Mouse (Mus musculus) G1E (cell line): ENCODE results near the gene Nnmt. TPM values are rescaled to one million over a fixed set of nuclear protein-coding genes. Genes with fewer than 3 reads are reported as not detected.

Source experiments
- ATAC-seq: 2 replicates; pipeline ENCODE4 v1.8.0; 2016; ENCODE audit warnings: mild to moderate bottlenecking; ENCODE audit not compliant: insufficient number of reproducible peaks, poor library complexity, low FRiP score, severe bottlenecking; ENCODE audit errors: extremely low read depth
- DNase-seq: peaks from one replicate; pipeline ENCODE4 v3.0.0; 2012; ENCODE audit warnings: low spot score
- H3K27me3 ChIP-seq: 2 replicates; pipeline ENCODE4 v1.6.1; 2012; ENCODE audit warnings: mild to moderate bottlenecking, low read length, inconsistent platforms; ENCODE audit not compliant: insufficient read depth
- H3K36me3 ChIP-seq: replicated peaks from 2 replicates; pipeline ENCODE3; 2012; ENCODE audit warnings: mild to moderate bottlenecking, inconsistent platforms
- H3K4me1 ChIP-seq: 2 replicates; pipeline ENCODE4 v1.6.1; 2012; ENCODE audit warnings: low read depth, low read length, inconsistent platforms, mixed read lengths; ENCODE audit not compliant: insufficient read depth
- H3K4me3 ChIP-seq: 2 replicates; pipeline ENCODE4 v1.5.1; 2012; ENCODE audit warnings: low read depth, mild to moderate bottlenecking, inconsistent platforms, low read length, moderate library complexity, mixed read lengths
- H3K9me3 ChIP-seq: replicated peaks from 2 replicates; pipeline ENCODE4 v1.6.1; 2012; ENCODE audit warnings: inconsistent platforms
- CTCF ChIP-seq: IDR thresholded peaks from 2 replicates; pipeline ENCODE4 v1.5.1; 2012; ENCODE audit warnings: low read depth, low read length, inconsistent platforms, mixed read lengths
- GATA1 ChIP-seq: IDR thresholded peaks from 2 replicates; pipeline ENCODE4 v1.6.1; 2012; ENCODE audit warnings: borderline replicate concordance, low read length, inconsistent platforms, mixed read lengths
- GATA2 ChIP-seq: IDR thresholded peaks from 2 replicates; pipeline ENCODE4 v1.6.1; 2012; ENCODE audit warnings: low read depth, low read length, inconsistent platforms, borderline replicate concordance
- POLR2AphosphoS5 ChIP-seq: IDR thresholded peaks from 2 replicates; pipeline ENCODE4 v1.6.1; 2012; ENCODE audit warnings: low read depth, low read length, inconsistent platforms; ENCODE audit not compliant: insufficient replicate concordance
- TAL1 ChIP-seq: conservative IDR thresholded peaks from 2 replicates; pipeline ENCODE4 v1.6.1; 2012; ENCODE audit warnings: low read depth, low read length, inconsistent platforms, mixed read lengths
- polyA plus RNA-seq: library from polyadenylated mRNA; stranded (reverse); fragments of >175 nt; gene quantifications from 2 replicates; pipeline ENCODE4 v1.2.3, GENCODE M21; 2012
- total RNA-seq, 2 experiments: library from RNA; stranded (forward) in 1 of 2; stranded (reverse) in 1 of 2; fragments of 200-1000 nt in 1 of 2; fragments of >200 nt in 1 of 2; fragmentation: Nextera tagmentation in 1 of 2; gene quantifications; 2 replicates each; pipeline ENCODE4 v1.2.3; 2014 to 2017

Nnmt gene
- total and polyA plus RNA-seq, 3 experiments = 0.66 TPM; not detected in 2

GRCm38 (mm10) chr9:48644926-48645647, 40.1 kb upstream of the Nnmt start:
- no peak for ATAC-seq
- no peak for DNase-seq

DNA sequence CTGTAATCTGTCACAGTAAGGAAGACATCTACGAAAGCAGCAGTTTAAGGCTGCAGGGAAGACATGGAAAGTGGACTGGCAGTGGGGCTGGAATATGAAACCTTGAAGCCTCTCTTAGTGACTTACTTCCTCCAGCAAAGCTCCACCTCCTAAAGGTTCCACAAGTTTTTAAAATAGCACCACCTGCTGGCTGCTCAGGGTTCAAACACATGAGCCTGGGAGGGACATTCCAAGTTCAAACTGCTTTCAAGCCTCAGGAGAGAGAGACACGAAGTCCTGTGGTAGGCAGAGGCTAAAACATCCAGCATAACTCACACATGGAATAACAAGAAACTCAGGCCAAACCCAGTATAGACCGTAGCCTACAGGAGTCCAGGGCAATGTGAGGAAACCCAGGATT, 39.4 kb upstream of the Nnmt start:
- TF ChIP-seq POLR2AphosphoS5 = no peak
- no peak for TF ChIP-seq CTCF
- TF ChIP-seq TAL1 = no peak
- no peak for TF ChIP-seq GATA1
- TF ChIP-seq GATA2 = no peak
- DNase-seq (no peak), ATAC-seq (no peak)
- Histone ChIP-seq H3K4me3 (no peak overlapping the region), H3K9me3 (peaks cover 12% of the 10 kb centered on the region), H3K4me1 (peaks cover 32% of the 10 kb centered on the region), H3K36me3 (peaks cover 7% of the 10 kb centered on the region), H3K27me3 (peaks cover 21% of the 10 kb centered on the region)

More at GRCm38 (mm10) chr9:48644926-48645647, 40.1 kb upstream of the Nnmt start:
- H3K4me3 ChIP-seq = no peak overlapping the region
- H3K27me3 ChIP-seq = peaks cover 18% of the 10 kb centered on the region
- peaks cover 9% of the 10 kb centered on the region for H3K36me3 ChIP-seq
- peak; percentile 45 for TF ChIP-seq CTCF
- no peak for TF ChIP-seq TAL1
- peaks cover 12% of the 10 kb centered on the region for H3K9me3 ChIP-seq
- peaks cover 39% of the 10 kb centered on the region for H3K4me1 ChIP-seq

GRCm38 (mm10) chr9:48641636-48642035, 36.7 kb upstream of the Nnmt start:
- peaks cover 12% of the 10 kb centered on the region for H3K9me3 ChIP-seq
- peaks cover 11% of the 10 kb centered on the region; the same call in 1 of the 2 replicates for H3K4me1 ChIP-seq
- TF ChIP-seq POLR2AphosphoS5 (no peak), GATA2 (no peak)
- no peaks in the 10 kb centered on the region for H3K36me3 ChIP-seq
- no peak overlapping the region for H3K4me3 ChIP-seq
- DNase-seq (no peak), ATAC-seq (no peak)
- peaks cover 25% of the 10 kb centered on the region for H3K27me3 ChIP-seq

GRCm38 (mm10) chr9:48640881-48641280, 35.9 kb upstream of the Nnmt start:
- Histone ChIP-seq H3K4me1 (peaks cover 4% of the 10 kb centered on the region; the same call in 1 of the 2 replicates), H3K9me3 (peaks cover 12% of the 10 kb centered on the region), H3K27me3 (peaks cover 28% of the 10 kb centered on the region), H3K36me3 (no peaks in the 10 kb centered on the region), H3K4me3 (no peak overlapping the region)
- no peak for ATAC-seq
- no peak for DNase-seq
- TF ChIP-seq GATA2 (no peak), GATA1 (no peak), CTCF (no peak), POLR2AphosphoS5 (no peak), TAL1 (no peak)

DNA sequence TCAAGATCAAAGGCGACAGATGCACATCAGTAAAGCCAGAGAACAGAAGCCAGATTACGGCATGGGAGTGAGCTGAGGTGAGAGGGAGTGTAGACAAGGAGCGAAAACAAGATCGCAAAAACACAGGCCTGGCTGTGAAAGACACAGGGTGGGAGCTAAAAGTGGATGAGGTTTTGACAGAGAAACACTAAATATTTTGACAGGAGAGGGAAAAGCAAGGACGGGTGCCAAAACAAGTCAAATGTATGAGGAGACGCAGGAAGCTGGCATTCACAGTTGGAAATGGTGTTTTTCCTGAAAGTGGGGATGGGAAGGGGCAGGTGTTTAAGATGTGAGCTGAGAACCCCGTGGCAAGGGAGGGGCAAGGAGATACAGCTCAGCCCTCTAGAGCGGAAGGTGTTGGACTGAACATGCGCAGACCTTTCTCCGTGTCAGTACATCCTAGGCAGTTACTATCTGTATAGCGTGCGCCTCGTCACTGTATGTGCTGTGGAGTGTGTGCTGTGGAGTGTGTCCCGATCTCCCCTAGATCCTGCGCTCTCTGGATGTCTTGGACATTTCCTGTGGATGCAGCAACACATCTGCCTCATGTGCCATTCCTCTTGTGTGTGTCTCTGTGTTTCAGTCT, 33.3 kb upstream of the Nnmt start:
- peaks cover 25% of the 10 kb centered on the region for H3K27me3 ChIP-seq
- ATAC-seq = no peak
- no peaks in the 10 kb centered on the region for H3K36me3 ChIP-seq
- no peaks in the 10 kb centered on the region for H3K9me3 ChIP-seq
- no peak overlapping the region; the same call in 1 of the 2 replicates for H3K4me3 ChIP-seq
- DNase-seq = no peak
- no peak for TF ChIP-seq TAL1
- no peaks in the 10 kb centered on the region for H3K4me1 ChIP-seq

- Histone ChIP-seq H3K4me3 (no peak overlapping the region), H3K27me3 (peaks cover 25% of the 10 kb centered on the region), H3K4me1 (no peaks in the 10 kb centered on the region), H3K9me3 (no peaks in the 10 kb centered on the region), H3K36me3 (no peaks in the 10 kb centered on the region)
- DNase-seq (no peak), ATAC-seq (no peak)
- no peak for TF ChIP-seq GATA1
- TF ChIP-seq CTCF = no peak
- TF ChIP-seq TAL1 = no peak
- TF ChIP-seq POLR2AphosphoS5 = no peak
- no peak for TF ChIP-seq GATA2
Measured at GRCm38 (mm10) chr9:48637161-48637560, 32.2 kb upstream of the Nnmt start.
